Mouse (Mus musculus) liver, embryonic 12.5 days (tissue): ENCODE results near the gene Def6. TPM values are rescaled to one million over a fixed set of nuclear protein-coding genes. Genes with fewer than 3 reads are reported as not detected.
A peak's percentile ranks its signal among the peaks of the same experiment; 100 is the strongest.

Experiments used
- ATAC-seq: fragments of 200-750 bp; cut with Nextera tagmentation; 2 replicates; pipeline ENCODE4 v1.8.0; 2017; ENCODE audit warnings: moderate number of reproducible peaks, mild to moderate bottlenecking, moderate library complexity
- H3K27ac ChIP-seq: fragments of 300-500 bp; sonication (generic); 2 replicates; pipeline ENCODE4 v1.5.1; 2016; ENCODE audit warnings: mild to moderate bottlenecking
- H3K27me3 ChIP-seq: fragments of 300-500 bp; sonication (generic); replicated peaks from 2 replicates; pipeline ENCODE4 v1.6.1; 2016; ENCODE audit warnings: mild to moderate bottlenecking, moderate library complexity
- H3K36me3 ChIP-seq: fragments of 300-500 bp; sonication (generic); 2 replicates; pipeline ENCODE4 v1.6.1; 2016; ENCODE audit warnings: mild to moderate bottlenecking, moderate library complexity
- H3K4me1 ChIP-seq: fragments of 300-500 bp; sonication (generic); 2 replicates; pipeline ENCODE4 v1.6.1; 2016
- H3K4me2 ChIP-seq: fragments of 300-500 bp; sonication (generic); 2 replicates; pipeline ENCODE4 v1.6.1; 2016; ENCODE audit warnings: mild to moderate bottlenecking, moderate library complexity
- H3K4me3 ChIP-seq: fragments of 300-500 bp; sonication (generic); 2 replicates; pipeline ENCODE4 v1.5.1; 2016; ENCODE audit warnings: mild to moderate bottlenecking, moderate library complexity
- H3K9ac ChIP-seq: fragments of 300-500 bp; sonication (generic); 2 replicates; pipeline ENCODE4 v1.6.1; 2016; ENCODE audit warnings: mild to moderate bottlenecking, moderate library complexity
- H3K9me3 ChIP-seq: fragments of 300-500 bp; sonication (generic); replicated peaks from 2 replicates; pipeline ENCODE4 v1.6.1; 2016; ENCODE audit warnings: mild to moderate bottlenecking, moderate library complexity
- WGBS: fragments of 180-500 bp; shearing (Covaris S2); methylation state at CpG from one replicate; pipeline ENCODE4 v1.1.7; 2016; ENCODE audit not compliant: insufficient replicate concordance; 5-methylcytosine and 5-hydroxymethylcytosine counted together
- polyA plus RNA-seq: library from polyadenylated mRNA; unstranded; fragments of >200 nt; fragmentation: Nextera tagmentation; extraction: Ambion mirVana; gene quantifications from 2 replicates; pipeline ENCODE4 v1.2.1, GENCODE M21; 2016

Def6 gene
- polyA plus RNA-seq, 1 experiment from 2014 or later = 25.2 TPM

- 56% methylated on average over 7 of the region's 7 CpGs for WGBS
- H3K4me1 ChIP-seq = peaks cover 52% of the 10 kb centered on the region
- H3K27ac ChIP-seq = no peak overlapping the region
These were observed 22.5 kb upstream of the Def6 start for GRCm38 (mm10) chr17:28184971-28185638.

GRCm38 (mm10) chr17:28188313-28188712, 19.3 kb upstream of the Def6 start:
- Histone ChIP-seq H3K4me2 (no peak overlapping the region), H3K27ac (no peak overlapping the region), H3K4me1 (peaks cover 23% of the 10 kb centered on the region), H3K4me3 (no peak overlapping the region), H3K9ac (no peak overlapping the region), H3K36me3 (peaks cover 18% of the 10 kb centered on the region), H3K9me3 (no peaks in the 10 kb centered on the region), H3K27me3 (no peaks in the 10 kb centered on the region)
- ATAC-seq = no peak
- 68% methylated on average over 5 of the region's 5 CpGs for WGBS

More at GRCm38 (mm10) chr17:28184971-28185638, 22.5 kb upstream of the Def6 start:
- H3K4me3 ChIP-seq = no peak overlapping the region
- H3K36me3 ChIP-seq = peaks cover 5% of the 10 kb centered on the region
- no peaks in the 10 kb centered on the region for H3K27me3 ChIP-seq
- ATAC-seq = peak; percentile 42; the same call in 1 of the 2 replicates
- H3K4me2 ChIP-seq = peak overlapping the region; percentile 2; the same call in 1 of the 2 replicates
- no peaks in the 10 kb centered on the region for H3K9me3 ChIP-seq
- H3K9ac ChIP-seq = no peak overlapping the region

GRCm38 (mm10) chr17:28192754-28193153, 14.8 kb upstream of the Def6 start:
- Histone ChIP-seq H3K27me3 (no peaks in the 10 kb centered on the region), H3K9me3 (no peaks in the 10 kb centered on the region), H3K4me3 (no peak overlapping the region), H3K36me3 (peaks cover 47% of the 10 kb centered on the region), H3K27ac (no peak overlapping the region), H3K9ac (no peak overlapping the region), H3K4me1 (no peaks in the 10 kb centered on the region; the same call in 1 of the 2 replicates), H3K4me2 (no peak overlapping the region)
- no peak for ATAC-seq
- 46% methylated on average over 1 of the region's 1 CpGs for WGBS

GRCm38 (mm10) chr17:28193559-28193958, 14.0 kb upstream of the Def6 start:
- WGBS = 70% methylated on average over 3 of the region's 3 CpGs
- no peaks in the 10 kb centered on the region; the same call in 1 of the 2 replicates for H3K4me1 ChIP-seq
- H3K36me3 ChIP-seq = peaks cover 54% of the 10 kb centered on the region

GRCm38 (mm10) chr17:28195033-28195432, 12.5 kb upstream of the Def6 start:
- no peak overlapping the region for H3K4me3 ChIP-seq
- H3K4me2 ChIP-seq = no peak overlapping the region
- WGBS = 78% methylated on average over 10 of the region's 10 CpGs
- H3K4me1 ChIP-seq = no peaks in the 10 kb centered on the region; the same call in 1 of the 2 replicates
- no peaks in the 10 kb centered on the region for H3K27me3 ChIP-seq
- no peak for ATAC-seq
- no peak overlapping the region for H3K27ac ChIP-seq
- no peaks in the 10 kb centered on the region for H3K9me3 ChIP-seq
- H3K36me3 ChIP-seq = peaks cover 54% of the 10 kb centered on the region
- H3K9ac ChIP-seq = no peak overlapping the region

More at GRCm38 (mm10) chr17:28193559-28193958, 14.0 kb upstream of the Def6 start:
- Histone ChIP-seq H3K9me3 (no peaks in the 10 kb centered on the region), H3K4me3 (no peak overlapping the region), H3K27me3 (no peaks in the 10 kb centered on the region), H3K4me2 (no peak overlapping the region), H3K27ac (no peak overlapping the region), H3K9ac (no peak overlapping the region)
- no peak for ATAC-seq

- WGBS = 74% methylated on average over 18 of the region's 18 CpGs
- no peak overlapping the region for H3K9ac ChIP-seq
- no peaks in the 10 kb centered on the region; the same call in 1 of the 2 replicates for H3K4me1 ChIP-seq
- H3K9me3 ChIP-seq = no peaks in the 10 kb centered on the region
- H3K4me2 ChIP-seq = no peak overlapping the region
- no peak overlapping the region for H3K4me3 ChIP-seq
- H3K36me3 ChIP-seq = peaks cover 67% of the 10 kb centered on the region
- ATAC-seq = no peak
- H3K27me3 ChIP-seq = no peaks in the 10 kb centered on the region
- H3K27ac ChIP-seq = no peak overlapping the region
These were observed 9.9 kb upstream of the Def6 start for GRCm38 (mm10) chr17:28197646-28198045.

- H3K27me3 ChIP-seq = no peaks in the 10 kb centered on the region
- peaks cover 49% of the 10 kb centered on the region for H3K36me3 ChIP-seq
- no peak for ATAC-seq
- no peak overlapping the region for H3K4me3 ChIP-seq
- no peak overlapping the region for H3K9ac ChIP-seq
- H3K4me1 ChIP-seq = peaks cover 5% of the 10 kb centered on the region
- H3K4me2 ChIP-seq = no peak overlapping the region
- WGBS = 77% methylated on average over 14 of the region's 14 CpGs
- H3K9me3 ChIP-seq = no peaks in the 10 kb centered on the region
- no peak overlapping the region for H3K27ac ChIP-seq
These were observed 5.6 kb upstream of the Def6 start for GRCm38 (mm10) chr17:28201982-28202381.

GRCm38 (mm10) chr17:28204052-28204720, 3.4 kb upstream of the Def6 start:
- no peak for ATAC-seq
- Histone ChIP-seq H3K4me2 (no peak overlapping the region), H3K9ac (no peak overlapping the region), H3K9me3 (no peaks in the 10 kb centered on the region), H3K27ac (no peak overlapping the region), H3K4me3 (no peak overlapping the region), H3K36me3 (peaks cover 36% of the 10 kb centered on the region), H3K4me1 (peaks cover 27% of the 10 kb centered on the region), H3K27me3 (no peaks in the 10 kb centered on the region)
- WGBS = 32% methylated on average over 14 of the region's 14 CpGs

GRCm38 (mm10) chr17:28205443-28205842, 2.1 kb upstream of the Def6 start:
- no peak for ATAC-seq
- peaks cover 31% of the 10 kb centered on the region for H3K36me3 ChIP-seq
- H3K9ac ChIP-seq = no peak overlapping the region
- H3K27ac ChIP-seq = no peak overlapping the region
- H3K9me3 ChIP-seq = no peaks in the 10 kb centered on the region
- 72% methylated on average over 8 of the region's 8 CpGs for WGBS
- no peaks in the 10 kb centered on the region for H3K27me3 ChIP-seq
- no peak overlapping the region for H3K4me3 ChIP-seq
- peaks cover 34% of the 10 kb centered on the region for H3K4me1 ChIP-seq
- H3K4me2 ChIP-seq = no peak overlapping the region

- H3K36me3 ChIP-seq = peaks cover 15% of the 10 kb centered on the region
- H3K4me3 ChIP-seq = peak overlapping the region; percentile 62
- ATAC-seq = no peak
- peaks cover 50% of the 10 kb centered on the region for H3K4me1 ChIP-seq
- peak overlapping the region; percentile 72 for H3K9ac ChIP-seq
- H3K27ac ChIP-seq = peak overlapping the region; percentile 78
- no peaks in the 10 kb centered on the region for H3K9me3 ChIP-seq
- no peaks in the 10 kb centered on the region for H3K27me3 ChIP-seq
- WGBS = 42% methylated on average over 8 of the region's 8 CpGs
- peak overlapping the region; percentile 82 for H3K4me2 ChIP-seq
These were observed 486 bp upstream of the Def6 start for GRCm38 (mm10) chr17:28207092-28207491.

- H3K27me3 ChIP-seq = no peaks in the 10 kb centered on the region
- H3K27ac ChIP-seq = peak overlapping the region; percentile 78
- peak overlapping the region; percentile 62 for H3K4me3 ChIP-seq
- peaks cover 62% of the 10 kb centered on the region for H3K4me1 ChIP-seq
- 17% methylated on average over 8 of the region's 8 CpGs for WGBS
- H3K9ac ChIP-seq = peak overlapping the region; percentile 72
- peak overlapping the region; percentile 82 for H3K4me2 ChIP-seq
- peaks cover 5% of the 10 kb centered on the region; the same call in 1 of the 2 replicates for H3K36me3 ChIP-seq
- no peaks in the 10 kb centered on the region for H3K9me3 ChIP-seq
- ATAC-seq = peak; percentile 4; the same call in 1 of the 2 replicates
These were observed 685 bp downstream of the Def6 start for GRCm38 (mm10) chr17:28208314-28208612.

- H3K4me2 ChIP-seq = peak overlapping the region; percentile 82
- peaks cover 5% of the 10 kb centered on the region; the same call in 1 of the 2 replicates for H3K36me3 ChIP-seq
- H3K27ac ChIP-seq = peak overlapping the region; percentile 78; the same call in 1 of the 2 replicates
- H3K9me3 ChIP-seq = no peaks in the 10 kb centered on the region
- peaks cover 67% of the 10 kb centered on the region for H3K4me1 ChIP-seq
- no peak for ATAC-seq
- H3K9ac ChIP-seq = 0 out of 2 replicates have a peak overlapping the region, but pooled peaks have one; percentile 23
- 26% methylated on average over 4 of the region's 4 CpGs for WGBS
- H3K27me3 ChIP-seq = no peaks in the 10 kb centered on the region
- H3K4me3 ChIP-seq = peak overlapping the region; percentile 62
These were observed 2.0 kb downstream of the Def6 start for GRCm38 (mm10) chr17:28209457-28210110.
